Mouse (Mus musculus) lung, postnatal 0 days (tissue): ENCODE results near the gene Vash2.

Experiments
- CTCF ChIP-seq: IDR thresholded peaks from 2 replicates; pipeline ENCODE4 v1.5.1; 2016; ENCODE audit warnings: antibody characterized with exemption, mild to moderate bottlenecking
- EP300 ChIP-seq: IDR thresholded peaks from 2 replicates; pipeline ENCODE4 v1.6.1; 2016; ENCODE audit warnings: antibody characterized with exemption, mild to moderate bottlenecking, control low read depth

DNA sequence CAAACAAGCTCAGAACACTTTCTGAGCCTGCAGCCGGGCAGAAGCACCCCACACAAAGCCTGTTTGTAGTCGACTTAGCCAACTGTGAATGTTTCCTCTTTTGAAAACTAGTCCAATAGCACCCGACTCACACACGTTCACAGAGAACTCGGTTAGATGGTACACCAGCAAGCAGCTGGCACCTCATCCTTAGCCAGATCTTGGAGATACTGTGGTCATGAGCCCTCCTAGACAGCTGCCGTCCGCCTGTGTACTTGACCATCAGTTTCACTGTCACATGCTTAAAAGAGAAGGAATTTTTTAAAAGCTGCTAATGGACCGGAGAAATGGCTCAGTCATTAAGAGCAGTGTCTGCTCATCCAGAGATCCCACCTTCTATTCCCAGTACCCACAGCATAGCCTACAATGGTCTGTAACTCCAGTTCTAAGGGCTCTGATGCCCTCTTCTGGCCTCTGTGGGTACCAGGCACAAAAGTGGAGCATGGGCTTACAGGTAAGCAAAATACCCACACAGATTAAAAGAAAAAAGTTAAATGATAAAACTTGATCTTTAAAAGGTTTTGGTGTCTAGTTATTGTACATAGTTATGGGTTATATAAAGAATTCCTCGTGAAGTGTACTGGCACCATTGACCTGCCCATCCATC lies 10.5 kb upstream of the Vash2 start:
- TF ChIP-seq CTCF (peak; percentile 41), EP300 (no peak)
